Mouse (Mus musculus) lung, adult 18-20 months (tissue): ENCODE results near the gene Slc15a4.

Source experiments
- DNase-seq, 2 experiments: peaks; one replicate each; pipeline ENCODE4 v3.0.0; 2022; ENCODE audit warnings: mixed read lengths in 2 of 2

Gene Slc15a4

GRCm38 (mm10) chr5:127632167-127633145 is at the start of gene Slc15a4, which contains the start of gene Glt1d1:
TSS of gene Slc15a4 (minus strand) at chr5:127632897.
TSS of gene Glt1d1 (plus strand) at chr5:127632262.
- DNase-seq, result peak; percentile 33 to 46

- no peak for DNase-seq
These were observed 45.8 kb upstream of the Slc15a4 start for GRCm38 (mm10) chr5:127678501-127678900.

GRCm38 (mm10) chr5:127677561-127677960 is 44.9 kb upstream of the Slc15a4 start:
- DNase-seq, result no peak

- DNase-seq, result no peak
These were observed 41.2 kb upstream of the Slc15a4 start for GRCm38 (mm10) chr5:127673913-127674312.

GRCm38 (mm10) chr5:127660979-127661378 is 28.3 kb upstream of the Slc15a4 start:
- DNase-seq, result no peak

- DNase-seq, result no peak
These were observed 27.6 kb upstream of the Slc15a4 start for GRCm38 (mm10) chr5:127660267-127660666.

- no peak for DNase-seq
These were observed 26.6 kb upstream of the Slc15a4 start for GRCm38 (mm10) chr5:127659312-127659711.

- DNase-seq, result no peak
These were observed 25.6 kb upstream of the Slc15a4 start for GRCm38 (mm10) chr5:127658257-127658656.

- DNase-seq, result peak in 1 of 2 experiments; percentile 11
These were observed 16.4 kb upstream of the Slc15a4 start for GRCm38 (mm10) chr5:127649077-127649476.

- peak in 1 of 2 experiments; percentile 9 for DNase-seq
These were observed 15.3 kb upstream of the Slc15a4 start for GRCm38 (mm10) chr5:127648046-127648445.

GRCm38 (mm10) chr5:127641185-127641958 is 8.7 kb upstream of the Slc15a4 start:
- DNase-seq, result no peak

- no peak for DNase-seq
These were observed 7.7 kb upstream of the Slc15a4 start for GRCm38 (mm10) chr5:127640359-127640758.

GRCm38 (mm10) chr5:127639635-127640034 is 6.9 kb upstream of the Slc15a4 start:
- no peak for DNase-seq

GRCm38 (mm10) chr5:127639067-127639605 is 6.4 kb upstream of the Slc15a4 start:
- no peak for DNase-seq

- no peak for DNase-seq
These were observed 5.5 kb upstream of the Slc15a4 start for GRCm38 (mm10) chr5:127638177-127638576.

- DNase-seq, result no peak
These were observed 4.9 kb upstream of the Slc15a4 start for GRCm38 (mm10) chr5:127637622-127638021.

GRCm38 (mm10) chr5:127633666-127634065 is 969 bp upstream of the Slc15a4 start:
- DNase-seq, result no peak

- DNase-seq, result no peak
These were observed 491 bp upstream of the Slc15a4 start for GRCm38 (mm10) chr5:127633188-127633587.

GRCm38 (mm10) chr5:127631671-127632070 is 1.0 kb downstream of the Slc15a4 start:
- no peak for DNase-seq

- no peak for DNase-seq
These were observed 5.5 kb downstream of the Slc15a4 start for GRCm38 (mm10) chr5:127627242-127627641.

GRCm38 (mm10) chr5:127624427-127625213 is 8.1 kb downstream of the Slc15a4 start:
- no peak for DNase-seq

- DNase-seq, result peak in 1 of 2 experiments; percentile 33
These were observed 11.6 kb downstream of the Slc15a4 start for GRCm38 (mm10) chr5:127621108-127621507.
